ENCODE assay signal across 23 mouse cellular contexts in the genomic region with DNA sequence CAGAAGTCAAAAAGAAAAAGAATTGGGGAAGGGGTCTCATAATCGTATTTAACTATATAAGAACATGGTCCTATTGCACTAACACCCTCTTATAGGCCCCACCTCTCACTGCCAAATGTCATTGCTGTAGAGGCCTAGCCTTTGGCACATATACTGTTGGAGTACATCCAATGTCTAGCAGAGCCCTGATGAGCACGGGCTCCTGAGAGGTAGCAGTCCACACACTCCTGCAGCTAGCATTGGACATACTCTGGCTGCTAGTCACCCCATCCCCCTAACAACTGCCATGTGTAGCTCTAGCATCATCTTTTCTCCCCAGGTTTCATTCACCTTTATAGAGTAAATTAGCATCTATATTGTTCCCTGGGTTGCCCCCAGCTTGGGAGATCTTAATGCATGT.
"Had no signal": no experiment of that assay in that cellular context is flagged by ENCODE, and none has a peak within 500 bp of the region (broad histone marks: within the 10 kb centered on the region; RNA-seq: fewer than 3 reads in every experiment).

No protein-coding gene starts in this region.

- H3K9ac ChIP-seq: heart, embryonic 13.5 days; heart, embryonic 15.5 days; hindbrain, embryonic 13.5 days; hindbrain, embryonic 15.5 days; limb, embryonic 15.5 days; liver, embryonic 12.5 days; liver, embryonic 14.5 days had no signal

- H3K4me1 ChIP-seq: heart, embryonic 10.5 days; heart, embryonic 13.5 days; heart, embryonic 15.5 days; hindbrain, embryonic 13.5 days; hindbrain, embryonic 15.5 days; limb, embryonic 15.5 days; liver, embryonic 12.5 days had no signal

- H3K36me3 ChIP-seq: heart, embryonic 10.5 days; heart, embryonic 13.5 days; heart, embryonic 15.5 days; hindbrain, embryonic 13.5 days; hindbrain, embryonic 15.5 days; limb, embryonic 15.5 days; liver, embryonic 12.5 days had no signal

- H3K27me3 ChIP-seq: heart, embryonic 13.5 days; heart, embryonic 15.5 days; hindbrain, embryonic 13.5 days; hindbrain, embryonic 15.5 days; limb, embryonic 15.5 days; liver, embryonic 12.5 days had no signal

- H3K4me2 ChIP-seq: heart, embryonic 13.5 days; heart, embryonic 15.5 days; hindbrain, embryonic 13.5 days; hindbrain, embryonic 15.5 days; limb, embryonic 15.5 days; liver, embryonic 12.5 days had no signal

- H3K9me3 ChIP-seq: heart, embryonic 10.5 days; heart, embryonic 13.5 days; heart, embryonic 15.5 days; hindbrain, embryonic 13.5 days; hindbrain, embryonic 15.5 days; limb, embryonic 15.5 days; liver, embryonic 12.5 days had no signal

- DNase-seq: gastrocnemius, postnatal 14 days; gastrocnemius, postnatal 36 days; heart, adult 18-20 months; heart, postnatal 14 days; heart, postnatal 36 days; kidney, adult 18-20 months; kidney, adult 8-10 months; kidney, postnatal 10 days; kidney, postnatal 25 days; kidney, postnatal 4 days; layer of hippocampus, postnatal 36 days; left cerebral cortex, postnatal 4 days had no signal

- ATAC-seq: hindbrain, postnatal 0 days; intestine, embryonic 16.5 days; liver, embryonic 12.5 days had no signal

- H3K27ac ChIP-seq: heart, embryonic 10.5 days; heart, embryonic 13.5 days; heart, embryonic 15.5 days; hindbrain, embryonic 13.5 days; hindbrain, embryonic 15.5 days; hindbrain, postnatal 0 days; layer of hippocampus, adult 2 months; limb, embryonic 15.5 days; liver, embryonic 12.5 days; liver, embryonic 14.5 days had no signal

- H3K4me3 ChIP-seq: heart, embryonic 10.5 days; heart, embryonic 13.5 days; heart, embryonic 15.5 days; hindbrain, embryonic 13.5 days; hindbrain, embryonic 15.5 days; layer of hippocampus, adult 2 months; limb, embryonic 15.5 days; liver, embryonic 12.5 days had no signal
